Comparison of ENCODE assay signal across 28 mouse cellular contexts in genomic region chr1:175911207-175911606, GRCm38 (mm10). TPM values are rescaled to one million over a fixed set of nuclear protein-coding genes. Genes with fewer than 3 reads are reported as not detected.
DNase-seq lines count a peak whose midpoint lies in the region; ATAC-seq and TF ChIP-seq lines count a peak whose summit lies in the region.
"Had no signal": no experiment of that assay in that cellular context is flagged by ENCODE, and none has a peak within 500 bp of the region (broad histone marks: within the 10 kb centered on the region; RNA-seq: fewer than 3 reads in every experiment).

No protein-coding gene starts in this region.

- TF ChIP-seq EP300 in MEL (IDR thresholded peaks at IDR 0.05; ENCODE audit: low read depth in 1 of 2, low read length in 2 of 2): no peak
- no peak for TF ChIP-seq EP300 in lung, postnatal 0 days (IDR thresholded peaks at IDR 0.05)

- no peaks in the 10 kb centered on the region for H3K79me2 ChIP-seq in MEL (ENCODE audit: control insufficient read depth, insufficient read depth, low read length, poor library complexity)

- H3K9me3 ChIP-seq in MEL (replicated peaks; ENCODE audit: insufficient read depth, low read length): no peaks in the 10 kb centered on the region
- no peaks in the 10 kb centered on the region for H3K9me3 ChIP-seq in lung, postnatal 0 days (ENCODE audit: low read length)
- H3K9me3 ChIP-seq: embryonic facial prominence, embryonic 10.5 days; embryonic facial prominence, embryonic 12.5 days; forebrain, embryonic 13.5 days; forebrain, embryonic 15.5 days; G1E had no signal

- DNase-seq in heart, adult 11 months: peak; percentile 31
- no peak for DNase-seq in heart, postnatal 36 days
- peak; percentile 26 for DNase-seq in MEL (ENCODE audit: low read depth, low spot score)
- DNase-seq in c-Kit-positive CD71-positive TER-119-positive erythroid progenitor cells, embryonic 14.5 days (ENCODE audit: low spot score): peak; percentile 5
- DNase-seq in lung, postnatal 0 days (ENCODE audit: low spot score): no peak
- DNase-seq in kidney, adult 18-20 months: no peak
- DNase-seq: adrenal gland, adult 2 months; adrenal gland, postnatal 10 days; adrenal gland, postnatal 25 days; B cell, adult 2 months; cerebellum, adult 11 months; cerebellum, adult 18-20 months; cerebellum, adult 8-10 months; cerebellum, adult 9-11 months; cerebellum, postnatal 25 days; forebrain, postnatal 0 days had no signal

- ATAC-seq in megakaryocyte-erythroid progenitor cell, adult 5-6 weeks (replicated peaks; ENCODE audit: low FRiP score, low TSS enrichment, poor library complexity, severe bottlenecking): peak; percentile 74
- ATAC-seq in lung, postnatal 0 days: no peak
- ATAC-seq: CD4-positive, CD25-positive, alpha-beta regulatory T cell, adult 4 months; forebrain, embryonic 13.5 days; forebrain, embryonic 15.5 days; forebrain, postnatal 0 days had no signal

- H3K4me2 ChIP-seq in lung, postnatal 0 days (replicated peaks; ENCODE audit: low read depth, low read length): no peak overlapping the region
- H3K4me2 ChIP-seq: embryonic facial prominence, embryonic 12.5 days; forebrain, embryonic 13.5 days; forebrain, embryonic 15.5 days had no signal

- no peak for TF ChIP-seq RAD21 in MEL (IDR thresholded peaks at IDR 0.05; ENCODE audit: low read depth, low read length)

- TF ChIP-seq CTCF in MEL (IDR thresholded peaks at IDR 0.05 in 2 of 3, conservative IDR thresholded peaks at IDR 0.05 in 1 of 3; ENCODE audit: control insufficient read depth in 1 of 3, insufficient read depth in 1 of 3, low read depth in 2 of 3, low read length in 3 of 3, poor library complexity in 1 of 3, severe bottlenecking in 1 of 3): no peak
- TF ChIP-seq CTCF in lung, postnatal 0 days (IDR thresholded peaks at IDR 0.05): no peak

- 84% methylated on average over 2 of the region's 2 CpGs for WGBS in lung, postnatal 0 days

- intact Hi-C loops in heart, postnatal 36 days (cut with DNase I): no loop called here

- TF ChIP-seq POLR2A in MEL (IDR thresholded peaks at IDR 0.05; ENCODE audit: control insufficient read depth in 1 of 2, insufficient read depth in 1 of 2, low read depth in 1 of 2, low read length in 2 of 2, poor library complexity in 1 of 2): no peak

- no peak overlapping the region for H3K27ac ChIP-seq in MEL (ENCODE audit: control insufficient read depth, low read depth, low read length)
- H3K27ac ChIP-seq in lung, postnatal 0 days (ENCODE audit: low read length): no peak overlapping the region
- H3K27ac ChIP-seq: embryonic facial prominence, embryonic 10.5 days; embryonic facial prominence, embryonic 12.5 days; forebrain, embryonic 13.5 days; forebrain, embryonic 15.5 days had no signal

- no peak overlapping the region for H3K4me3 ChIP-seq in MEL (ENCODE audit: control insufficient read depth in 1 of 2, insufficient read depth in 1 of 2, low read depth in 2 of 2, low read length in 2 of 2)
- no peak overlapping the region for H3K4me3 ChIP-seq in lung, postnatal 0 days (ENCODE audit: low read depth, low read length)
- H3K4me3 ChIP-seq: embryonic facial prominence, embryonic 10.5 days; embryonic facial prominence, embryonic 12.5 days; forebrain, embryonic 13.5 days; forebrain, embryonic 15.5 days had no signal

- H3K36me3 ChIP-seq in MEL (ENCODE audit: control insufficient read depth in 1 of 2, insufficient read depth in 2 of 2, low read length in 2 of 2): peaks cover 1 to 17% of the 10 kb centered on the region in 2 experiments
- H3K36me3 ChIP-seq in lung, postnatal 0 days (ENCODE audit: insufficient read depth, low read length): 0 out of 2 replicates have a peak, but pooled peaks cover 3% of the 10 kb centered on the region
- H3K36me3 ChIP-seq: forebrain, embryonic 15.5 days had no signal

- peaks cover 4 to 9% of the 10 kb centered on the region in 2 experiments for H3K4me1 ChIP-seq in MEL (ENCODE audit: control insufficient read depth in 1 of 2, insufficient read depth in 2 of 2, low read length in 2 of 2)
- H3K4me1 ChIP-seq in lung, postnatal 0 days (ENCODE audit: insufficient read depth, low read depth, low read length): no peaks in the 10 kb centered on the region
- H3K4me1 ChIP-seq: embryonic facial prominence, embryonic 10.5 days; embryonic facial prominence, embryonic 12.5 days had no signal

- H3K27me3 ChIP-seq in MEL (ENCODE audit: control insufficient read depth in 1 of 2, insufficient read depth in 2 of 2, low read length in 2 of 2): no peaks in the 10 kb centered on the region
- no peaks in the 10 kb centered on the region for H3K27me3 ChIP-seq in lung, postnatal 0 days (replicated peaks; ENCODE audit: insufficient read depth, low read length)
- H3K27me3 ChIP-seq: CH12.LX; embryonic facial prominence, embryonic 12.5 days; forebrain, embryonic 13.5 days; forebrain, embryonic 15.5 days had no signal

- no peak overlapping the region for H3K9ac ChIP-seq in MEL (ENCODE audit: control insufficient read depth, low read depth, low read length, poor library complexity, severe bottlenecking)
- no peak overlapping the region for H3K9ac ChIP-seq in lung, postnatal 0 days (replicated peaks; ENCODE audit: low read depth)
- H3K9ac ChIP-seq: embryonic facial prominence, embryonic 12.5 days; forebrain, embryonic 13.5 days; forebrain, embryonic 15.5 days; forebrain, postnatal 0 days had no signal

TF ChIP-seq in MEL, 35 proteins besides CTCF, POLR2A, EP300 and RAD21:
- 0 out of 2 replicates have a peak, but pooled peaks have one; percentile 48 for TF ChIP-seq POLR2AphosphoS2 (IDR thresholded peaks at IDR 0.05; ENCODE audit: low read length)
- peak; percentile 19; the same call in 1 of the 2 replicates for TF ChIP-seq TAL1 (IDR thresholded peaks at IDR 0.05; ENCODE audit: low read length)
- TF ChIP-seq JUND (IDR thresholded peaks at IDR 0.05; ENCODE audit: low read depth, low read length): no peak
- no peak for TF ChIP-seq ZC3H11A (IDR thresholded peaks at IDR 0.05; ENCODE audit: low read depth, low read length)

RNA-seq across cellular contexts. Expression of gene Gm38100, which starts 8.9 kb away (rescaled TPM):
- total RNA-seq in heart, postnatal 36 days (2021): not detected
- total RNA-seq in MEL (2012; rRNA removed): 0.15 and 0.16 TPM in 2 replicates
- polyA plus RNA-seq in MEL (2012; ENCODE audit: insufficient read depth in 1 of 2, insufficient read length in 2 of 2, low read depth in 1 of 2, low replicate concordance in 2 of 2, missing spikeins in 1 of 2): under 1 TPM in 1 of 2 experiments, not detected in 1; 0.24 TPM
- 1.1 TPM in 1 of 2 replicates, not detected in the other for total RNA-seq in megakaryocyte-erythroid progenitor cell, adult 5-6 weeks (2014; fragmentation: Nextera tagmentation)
- total RNA-seq in megakaryocyte-erythroid progenitor cell, adult 5-6 weeks (2017): not detected in 2 replicates
- polyA plus RNA-seq in lung, postnatal 0 days (2015; fragmentation: Nextera tagmentation; extraction: Ambion mirVana): not detected in 2 replicates
- total RNA-seq: adrenal gland, adult 2 months; adrenal gland, postnatal 10 days; adrenal gland, postnatal 25 days; adrenal gland, postnatal 4 days; CH12.LX; forebrain, postnatal 0 days had no signal
- polyA plus RNA-seq: adrenal gland, adult 2 months; brain, embryonic 14.5 days; CD4-positive, CD25-positive, alpha-beta regulatory T cell, adult 4 months; cortical plate, adult 2 months; embryonic facial prominence, embryonic 10.5 days; embryonic facial prominence, embryonic 14.5 days; forebrain, embryonic 15.5 days; forebrain, postnatal 0 days; G1E had no signal

RNA-seq across cellular contexts. Expression of gene Exo1, which starts 30.8 kb away (rescaled TPM):
- total RNA-seq in heart, postnatal 36 days (2021): under 1 TPM; 0.11 to 0.53 TPM
- 61.9 and 74.2 TPM in 2 replicates for total RNA-seq in MEL (2012; rRNA removed)
- polyA plus RNA-seq in MEL (2012; ENCODE audit: insufficient read depth in 1 of 2, insufficient read length in 2 of 2, low read depth in 1 of 2, low replicate concordance in 2 of 2, missing spikeins in 1 of 2): 1,000 to 10,000 TPM in 1 of 2 experiments, 10 to 100 TPM in 1; 82.9 to 1,192 TPM
- total RNA-seq in megakaryocyte-erythroid progenitor cell, adult 5-6 weeks (2014; fragmentation: Nextera tagmentation): 60.4 and 84.6 TPM in 2 replicates
- total RNA-seq in megakaryocyte-erythroid progenitor cell, adult 5-6 weeks (2017): 40.3 and 44.2 TPM in 2 replicates
- polyA plus RNA-seq in lung, postnatal 0 days (2015; fragmentation: Nextera tagmentation; extraction: Ambion mirVana): 2.6 and 2.9 TPM in 2 replicates

Comparison
In these comparisons a context has a peak if more than half of its experiments do, and no peak if none do; other contexts are left out.
1. DNase-seq: peak in heart, adult 11 months (single experiment), MEL (single experiment) and c-Kit-positive CD71-positive TER-119-positive erythroid progenitor cells, embryonic 14.5 days (single experiment); none in heart, postnatal 36 days (0 of 2), lung, postnatal 0 days (single experiment) and kidney, adult 18-20 months (single experiment).
2. RNA of gene Exo1, which starts 30.8 kb away (total RNA-seq): 40.3 to 84.6 TPM in megakaryocyte-erythroid progenitor cell, adult 5-6 weeks and 61.9 to 74.2 TPM in MEL; 0.11 to 0.53 TPM in heart, postnatal 36 days; every median in the first group is over 10 times any median in the second.